Mouse (Mus musculus) CH12.LX (cell line): ENCODE measurements around the gene Cym.

Source experiments
- CTCF ChIP-seq, 2 experiments: IDR thresholded peaks in 1 of 2; conservative IDR thresholded peaks in 1 of 2; 2 replicates each; pipeline ENCODE4 v1.5.1; 2011 to 2012; ENCODE audit warnings: low read depth in 2 of 2, low read length in 2 of 2, improper control_type of control experiment in 1 of 2, inconsistent platforms in 1 of 2, mild to moderate bottlenecking in 1 of 2, moderate library complexity in 1 of 2
- EP300 ChIP-seq: IDR thresholded peaks from 2 replicates; pipeline ENCODE4 v1.6.1; 2011; ENCODE audit warnings: low read length, improper control_type of control experiment
- POLR2A ChIP-seq: IDR thresholded peaks from 2 replicates; pipeline ENCODE4 v1.6.1; 2011; ENCODE audit warnings: low read depth, mild to moderate bottlenecking, improper control_type of control experiment, low read length
- POLR2AphosphoS2 ChIP-seq: IDR thresholded peaks from 2 replicates; pipeline ENCODE4 v1.6.1; 2011; ENCODE audit warnings: low read depth, low read length, improper control_type of control experiment
- TCF12 ChIP-seq: IDR thresholded peaks from 2 replicates; pipeline ENCODE4 v1.6.1; 2014; ENCODE audit warnings: low read depth, mild to moderate bottlenecking, inconsistent platforms, low read length, improper control_type of control experiment
- ZMIZ1 ChIP-seq: IDR thresholded peaks from 2 replicates; pipeline ENCODE4 v1.6.1; 2012; ENCODE audit warnings: low read depth, mild to moderate bottlenecking, inconsistent platforms, low read length, improper control_type of control experiment

DNA sequence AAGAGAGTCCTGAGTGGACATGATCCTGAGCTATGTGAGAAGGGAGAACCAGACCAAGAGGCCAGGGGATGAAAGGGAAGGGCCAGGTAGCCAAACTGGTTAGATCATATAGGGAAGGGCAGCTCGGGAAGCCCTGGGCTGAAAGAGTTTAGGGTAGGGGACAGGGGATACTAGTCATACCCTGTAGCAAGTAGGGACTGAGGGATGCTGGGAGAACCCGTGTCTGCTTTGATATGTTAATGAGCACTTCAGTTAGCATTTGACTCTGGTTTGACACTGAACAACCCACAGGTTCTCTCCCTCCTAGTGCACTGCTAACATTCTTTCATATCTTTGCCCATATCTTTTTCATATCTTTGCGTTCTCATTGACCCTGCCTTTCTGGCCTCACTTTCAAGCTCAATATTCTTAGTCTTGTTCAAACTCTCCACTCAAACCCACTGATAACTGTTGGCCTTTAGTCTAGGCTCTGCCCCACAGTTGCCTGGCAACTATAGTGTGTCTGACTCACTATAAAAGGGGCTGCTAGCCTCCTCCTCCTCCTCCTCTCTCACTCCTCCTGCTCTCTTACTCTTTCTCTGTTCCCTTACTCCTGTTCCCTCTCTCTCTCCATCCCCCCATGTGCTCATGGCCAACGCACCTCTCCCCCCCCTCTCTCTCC lies 14.9 kb downstream of the Cym start:
- TF ChIP-seq POLR2A (no peak), CTCF (conservative IDR thresholded peaks at IDR 0.05 in 1 of 2, IDR thresholded peaks at IDR 0.05 in 1 of 2; ENCODE audit: low read depth in 2 of 2, low read length in 2 of 2) (no peak), TCF12 (no peak), ZMIZ1 (no peak), EP300 (no peak), POLR2AphosphoS2 (no peak)
